Comparison of ENCODE assay signal across 23 mouse cellular contexts in the genomic region with DNA sequence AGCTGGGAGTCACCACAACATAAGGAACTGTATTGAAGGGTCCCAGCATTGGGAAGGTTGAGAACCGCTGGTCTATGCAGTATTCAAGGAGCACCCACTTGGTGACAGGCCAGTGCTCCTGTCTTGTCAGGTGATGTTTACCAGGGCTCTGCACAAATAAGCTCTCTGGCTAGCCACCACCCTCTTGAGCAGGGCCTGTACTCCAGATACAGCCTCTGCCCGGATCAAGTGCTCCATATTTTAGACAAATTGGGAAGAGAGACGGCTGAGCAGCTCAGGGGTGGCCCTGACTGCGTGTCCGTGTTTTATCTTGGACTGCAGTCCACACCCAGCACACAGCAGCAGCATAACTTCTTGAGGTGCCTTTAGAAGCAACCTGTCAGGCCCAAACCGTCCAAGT. TPM values are rescaled to one million over a fixed set of nuclear protein-coding genes. Genes with fewer than 3 reads are reported as not detected.
DNase-seq lines count a peak whose midpoint lies in the region; ATAC-seq and TF ChIP-seq lines count a peak whose summit lies in the region.
"Had no signal": no experiment of that assay in that cellular context is flagged by ENCODE, and none has a peak within 500 bp of the region (broad histone marks: within the 10 kb centered on the region; RNA-seq: fewer than 3 reads in every experiment).

No protein-coding gene starts in this region.

- H3K27ac ChIP-seq in forebrain, embryonic 10.5 days, result peak overlapping the region; percentile 60; the same call in 1 of the 2 replicates
- no peak overlapping the region for H3K27ac ChIP-seq in forebrain, embryonic 11.5 days (ENCODE audit: low read depth, low read length)
- peak overlapping the region; percentile 57; the same call in 1 of the 2 replicates for H3K27ac ChIP-seq in heart, embryonic 13.5 days (replicated peaks)
- 0 out of 2 replicates have a peak overlapping the region, but pooled peaks have one; percentile 4 for H3K27ac ChIP-seq in intestine, postnatal 0 days (ENCODE audit: low read depth, low read length)
- H3K27ac ChIP-seq in intestine, embryonic 16.5 days (ENCODE audit: low read length), result no peak overlapping the region
- H3K27ac ChIP-seq: hindbrain, embryonic 13.5 days; lung, embryonic 15.5 days; stomach, embryonic 15.5 days had no signal

- no peak for ATAC-seq in forebrain, embryonic 11.5 days (replicated peaks; ENCODE audit: low FRiP score)
- ATAC-seq in heart, embryonic 13.5 days (ENCODE audit: extremely low read depth, insufficient number of reproducible peaks, low FRiP score, low TSS enrichment), result no peak
- ATAC-seq in intestine, postnatal 0 days, result no peak
- no peak for ATAC-seq in intestine, embryonic 16.5 days
- ATAC-seq: forebrain, postnatal 0 days; midbrain, embryonic 13.5 days had no signal

- peaks cover 47% of the 10 kb centered on the region for H3K4me1 ChIP-seq in forebrain, embryonic 10.5 days
- H3K4me1 ChIP-seq in forebrain, embryonic 11.5 days (replicated peaks; ENCODE audit: control insufficient read depth, insufficient read depth, low read length), result peaks cover 29% of the 10 kb centered on the region
- H3K4me1 ChIP-seq in heart, embryonic 13.5 days, result peaks cover 42% of the 10 kb centered on the region
- H3K4me1 ChIP-seq in intestine, postnatal 0 days (replicated peaks; ENCODE audit: control insufficient read depth, insufficient read depth, low read length), result no peaks in the 10 kb centered on the region
- no peaks in the 10 kb centered on the region for H3K4me1 ChIP-seq in intestine, embryonic 16.5 days (ENCODE audit: control insufficient read depth, insufficient read depth, low read length)
- H3K4me1 ChIP-seq: lung, embryonic 15.5 days; stomach, embryonic 15.5 days had no signal

- no peak overlapping the region for H3K4me3 ChIP-seq in forebrain, embryonic 10.5 days
- H3K4me3 ChIP-seq in forebrain, embryonic 11.5 days (ENCODE audit: low read depth, low read length), result no peak overlapping the region
- no peak overlapping the region for H3K4me3 ChIP-seq in heart, embryonic 13.5 days
- no peak overlapping the region for H3K4me3 ChIP-seq in intestine, postnatal 0 days (ENCODE audit: low read depth, low read length)
- H3K4me3 ChIP-seq in intestine, embryonic 16.5 days (ENCODE audit: low read length), result no peak overlapping the region
- H3K4me3 ChIP-seq: erythroblast, embryonic 14.5 days; hindbrain, embryonic 13.5 days; lung, embryonic 15.5 days; midbrain, embryonic 13.5 days; stomach, embryonic 15.5 days had no signal

- no peak for TF ChIP-seq CTCF in intestine, postnatal 0 days (IDR thresholded peaks at IDR 0.05; ENCODE audit: low read depth)

- no peak for DNase-seq in forebrain, embryonic 10.5 days (ENCODE audit: extremely low spot score, low spot score)
- no peak for DNase-seq in forebrain, embryonic 11.5 days (ENCODE audit: low spot score)
- no peak for DNase-seq in heart, adult 18-20 months
- DNase-seq in MN1 (ENCODE audit: low spot score), result peak; percentile 49
- DNase-seq: adrenal gland, adult 8-10 months; cerebellum, adult 2 months; cerebellum, postnatal 14 days; forebrain, postnatal 0 days; heart, postnatal 10 days; kidney, adult 11 months; kidney, postnatal 14 days; layer of hippocampus, adult 9-11 months; liver; right cerebral cortex, postnatal 25 days had no signal

- H3K4me2 ChIP-seq in forebrain, embryonic 11.5 days (ENCODE audit: low read depth, low read length, severe bottlenecking), result no peak overlapping the region
- H3K4me2 ChIP-seq in heart, embryonic 13.5 days, result no peak overlapping the region
- no peak overlapping the region for H3K4me2 ChIP-seq in intestine, postnatal 0 days (replicated peaks; ENCODE audit: low read depth)
- H3K4me2 ChIP-seq in intestine, embryonic 16.5 days (ENCODE audit: low read depth, low read length), result no peak overlapping the region
- H3K4me2 ChIP-seq: hindbrain, embryonic 13.5 days; lung, embryonic 15.5 days; midbrain, embryonic 13.5 days; stomach, embryonic 15.5 days had no signal

- H3K9ac ChIP-seq in forebrain, embryonic 11.5 days (ENCODE audit: low read length), result no peak overlapping the region
- H3K9ac ChIP-seq in heart, embryonic 13.5 days, result no peak overlapping the region
- no peak overlapping the region for H3K9ac ChIP-seq in intestine, postnatal 0 days (ENCODE audit: low read depth, low read length)
- H3K9ac ChIP-seq in intestine, embryonic 16.5 days (ENCODE audit: low read depth, low read length), result no peak overlapping the region
- H3K9ac ChIP-seq: forebrain, postnatal 0 days; hindbrain, embryonic 13.5 days; lung, embryonic 15.5 days; midbrain, embryonic 13.5 days; stomach, embryonic 15.5 days had no signal

- no peaks in the 10 kb centered on the region for H3K27me3 ChIP-seq in forebrain, embryonic 10.5 days (ENCODE audit: poor library complexity, severe bottlenecking)
- H3K27me3 ChIP-seq in forebrain, embryonic 11.5 days (ENCODE audit: control insufficient read depth, insufficient read depth, low read length), result no peaks in the 10 kb centered on the region
- H3K27me3 ChIP-seq in heart, embryonic 13.5 days (replicated peaks), result no peaks in the 10 kb centered on the region
- H3K27me3 ChIP-seq in intestine, postnatal 0 days (replicated peaks; ENCODE audit: control insufficient read depth, insufficient read depth, low read length), result no peaks in the 10 kb centered on the region
- no peaks in the 10 kb centered on the region for H3K27me3 ChIP-seq in intestine, embryonic 16.5 days (replicated peaks; ENCODE audit: control insufficient read depth, insufficient read depth, low read length)
- H3K27me3 ChIP-seq: CH12.LX; hindbrain, embryonic 13.5 days; lung, embryonic 15.5 days; midbrain, embryonic 13.5 days; stomach, embryonic 15.5 days had no signal

- no peaks in the 10 kb centered on the region for H3K9me3 ChIP-seq in forebrain, embryonic 10.5 days
- H3K9me3 ChIP-seq in forebrain, embryonic 11.5 days (ENCODE audit: control insufficient read depth, low read length), result no peaks in the 10 kb centered on the region
- H3K9me3 ChIP-seq in heart, embryonic 13.5 days, result no peaks in the 10 kb centered on the region
- no peaks in the 10 kb centered on the region for H3K9me3 ChIP-seq in intestine, postnatal 0 days (ENCODE audit: control insufficient read depth)
- no peaks in the 10 kb centered on the region for H3K9me3 ChIP-seq in intestine, embryonic 16.5 days (ENCODE audit: control insufficient read depth, low read length)
- H3K9me3 ChIP-seq: hindbrain, embryonic 13.5 days; lung, embryonic 15.5 days; midbrain, embryonic 13.5 days; stomach, embryonic 15.5 days had no signal

- H3K36me3 ChIP-seq in forebrain, embryonic 10.5 days (replicated peaks), result peaks cover 81% of the 10 kb centered on the region
- peaks cover 4% of the 10 kb centered on the region; the same call in 1 of the 2 replicates for H3K36me3 ChIP-seq in forebrain, embryonic 11.5 days (ENCODE audit: control insufficient read depth, insufficient read depth, low read length)
- H3K36me3 ChIP-seq in heart, embryonic 13.5 days, result peaks cover 85% of the 10 kb centered on the region
- H3K36me3 ChIP-seq in intestine, postnatal 0 days (ENCODE audit: control insufficient read depth, insufficient read depth), result peaks cover 71% of the 10 kb centered on the region
- peaks cover 18% of the 10 kb centered on the region; the same call in 1 of the 2 replicates for H3K36me3 ChIP-seq in intestine, embryonic 16.5 days (ENCODE audit: control insufficient read depth, insufficient read depth, low read length)

- 91% methylated on average over 6 of the region's 6 CpGs for WGBS in forebrain, embryonic 10.5 days
- 81% methylated on average over 6 of the region's 6 CpGs for WGBS in forebrain, embryonic 11.5 days
- WGBS in heart, embryonic 13.5 days, result 30% methylated on average over 6 of the region's 6 CpGs
- 60% methylated on average over 6 of the region's 6 CpGs for WGBS in intestine, postnatal 0 days
- WGBS in intestine, embryonic 16.5 days, result 68% methylated on average over 6 of the region's 6 CpGs

RNA-seq across cellular contexts. Expression of a gene that starts 57.2 kb away (rescaled TPM):
- polyA plus RNA-seq in forebrain, embryonic 10.5 days (2016; fragmentation: Nextera tagmentation; extraction: Ambion mirVana), result 335 and 344 TPM in 2 replicates
- polyA plus RNA-seq in forebrain, embryonic 11.5 days (2014; fragmentation: Nextera tagmentation; extraction: Ambion mirVana), result 333 and 341 TPM in 2 replicates
- 213 and 245 TPM in 2 replicates for polyA plus RNA-seq in heart, embryonic 13.5 days (2015; fragmentation: Nextera tagmentation; extraction: Ambion mirVana)
- 100 to 1,000 TPM; 240 to 264 TPM for total RNA-seq in heart, adult 18-20 months (2021)
- 134 and 148 TPM in 2 replicates for polyA plus RNA-seq in intestine, postnatal 0 days (2015; fragmentation: Nextera tagmentation; extraction: Ambion mirVana)
- polyA plus RNA-seq in intestine, embryonic 16.5 days (2015; fragmentation: Nextera tagmentation; extraction: Ambion mirVana), result 214 and 234 TPM in 2 replicates

Comparison
In these comparisons a context has a peak if more than half of its experiments do, and no peak if none do; other contexts are left out.
1. H3K27ac ChIP-seq: peak in forebrain, embryonic 10.5 days (single experiment), heart, embryonic 13.5 days (single experiment) and intestine, postnatal 0 days (single experiment); none in forebrain, embryonic 11.5 days (single experiment) and intestine, embryonic 16.5 days (single experiment).